8 mouse cellular contexts compared by ENCODE assay signal in the genomic region with DNA sequence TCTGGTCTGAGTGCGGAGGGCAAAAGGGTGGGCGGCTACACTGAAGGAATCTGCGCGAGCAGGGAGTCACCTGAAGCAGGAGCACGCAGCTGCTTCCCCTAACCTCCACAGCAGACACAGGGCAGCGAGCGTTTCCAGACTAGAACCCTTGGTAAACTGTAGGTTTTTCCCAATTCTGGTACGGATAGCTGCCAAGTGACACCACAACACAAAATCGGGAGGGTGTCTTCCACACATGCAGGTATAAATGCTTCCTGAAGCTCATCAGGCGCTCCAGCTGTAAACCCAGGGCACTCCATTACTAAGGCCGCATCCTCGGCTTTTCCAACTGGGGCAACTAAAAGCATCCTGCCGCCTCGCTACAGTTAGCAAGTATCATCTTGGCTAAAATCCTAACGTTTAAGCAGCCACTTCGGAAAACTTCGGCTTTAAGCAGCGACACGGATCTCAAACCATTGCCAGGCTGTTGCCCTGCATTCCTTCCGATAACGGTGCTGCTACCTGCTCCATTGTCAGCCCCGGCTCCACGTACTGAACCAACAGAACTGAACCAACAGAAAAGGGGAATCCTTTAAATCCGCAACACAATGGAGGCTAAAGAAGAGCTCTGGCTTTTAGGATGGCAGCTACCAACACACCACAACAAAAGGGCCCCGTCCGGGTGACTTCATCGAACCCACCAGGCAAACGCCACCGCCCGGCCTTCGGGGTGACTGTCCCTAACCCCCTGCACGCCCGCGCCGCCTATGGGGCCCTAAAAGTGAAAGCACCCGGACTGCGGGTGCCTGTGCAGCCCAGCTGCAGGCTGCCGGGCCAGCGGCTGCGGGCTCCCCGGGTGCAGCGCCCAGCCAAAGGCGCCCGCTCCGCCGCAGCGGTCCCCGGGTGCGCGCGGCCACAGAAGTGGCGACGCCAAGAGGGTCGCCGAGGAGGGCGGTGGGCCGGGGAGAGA. TPM values are rescaled to one million over a fixed set of nuclear protein-coding genes. Genes with fewer than 3 reads are reported as not detected.
A peak's percentile ranks its signal among the peaks of the same experiment; 100 is the strongest.
DNase-seq lines count a peak whose midpoint lies in the region; ATAC-seq lines count a peak whose summit lies in the region.

No protein-coding gene starts in this region.

- H3K4me1 ChIP-seq in hindbrain, embryonic 14.5 days (replicated peaks; ENCODE audit: control insufficient read depth, insufficient read depth, low read length), result peaks cover 22% of the 10 kb centered on the region

- peak overlapping the region; percentile 75 for H3K4me2 ChIP-seq in hindbrain, embryonic 14.5 days (replicated peaks)

- peak overlapping the region; percentile 94 for H3K9ac ChIP-seq in hindbrain, embryonic 14.5 days

- ATAC-seq in hindbrain, embryonic 14.5 days (ENCODE audit: low FRiP score), result peak; percentile 80

- peak overlapping the region; percentile 92 for H3K27ac ChIP-seq in hindbrain, embryonic 14.5 days

- H3K36me3 ChIP-seq in hindbrain, embryonic 14.5 days (replicated peaks; ENCODE audit: control insufficient read depth, insufficient read depth), result peaks cover 8% of the 10 kb centered on the region; the same call in 1 of the 2 replicates

- H3K4me3 ChIP-seq in hindbrain, embryonic 14.5 days (replicated peaks; ENCODE audit: low read length), result peak overlapping the region; percentile 76

- no peaks in the 10 kb centered on the region for H3K9me3 ChIP-seq in hindbrain, embryonic 14.5 days (ENCODE audit: control insufficient read depth, low read length)

- under 1% methylated on average over 56 of the region's 57 CpGs for WGBS in hindbrain, embryonic 14.5 days

- DNase-seq in MN1 (ENCODE audit: low spot score), result peak; percentile 77
- DNase-seq in cerebellum, adult 9-11 months, result peak; percentile 80
- DNase-seq in frontal cortex, postnatal 25 days (ENCODE audit: low spot score in 2 of 2), result peak; percentile 35 to 43
- DNase-seq in hindbrain, embryonic 14.5 days (ENCODE audit: low spot score), result peak; percentile 65
- DNase-seq in left cerebral cortex, adult 11 months (ENCODE audit: low spot score), result peak; percentile 44
- peak; percentile 81 to 86 for DNase-seq in lung, postnatal 4 days
- DNase-seq in retina, postnatal 1 day, result peak; percentile 82
- peak; percentile 85 for DNase-seq in thymus, postnatal 4 days

- H3K27me3 ChIP-seq in hindbrain, embryonic 14.5 days (ENCODE audit: control insufficient read depth, insufficient read depth, low read length), result no peaks in the 10 kb centered on the region

RNA-seq across cellular contexts. Expression of gene Gm43552, which starts 0.6 kb away (rescaled TPM):
- not detected in 2 replicates for polyA plus RNA-seq in hindbrain, embryonic 14.5 days (2014; fragmentation: Nextera tagmentation; extraction: Ambion mirVana)

RNA-seq across cellular contexts. Expression of gene Smim14, which starts 44.9 kb away (rescaled TPM):
- polyA plus RNA-seq in hindbrain, embryonic 14.5 days (2014; fragmentation: Nextera tagmentation; extraction: Ambion mirVana), result 201 and 237 TPM in 2 replicates

RNA-seq across cellular contexts. Expression of gene Ube2k, which starts 45.0 kb away (rescaled TPM):
- 153 and 159 TPM in 2 replicates for polyA plus RNA-seq in hindbrain, embryonic 14.5 days (2014; fragmentation: Nextera tagmentation; extraction: Ambion mirVana)

RNA-seq across cellular contexts. Expression of gene Ugdh, which starts 56.3 kb away (rescaled TPM):
- polyA plus RNA-seq in hindbrain, embryonic 14.5 days (2014; fragmentation: Nextera tagmentation; extraction: Ambion mirVana), result 40.2 and 46.5 TPM in 2 replicates

Comparison
In these comparisons a context has a peak if more than half of its experiments do, and no peak if none do; other contexts are left out.
1. Peak in every context shown above with its lines: DNase-seq, ATAC-seq, H3K4me3 ChIP-seq and H3K27ac ChIP-seq.